Mouse (Mus musculus): Measurements from ENCODE around the gene Osgepl1. TPM values are rescaled to one million over a fixed set of nuclear protein-coding genes. Genes with fewer than 3 reads are reported as not detected.

The Osgepl1 gene
- total RNA-seq, 1 experiment from 2014 or later: 20.8 TPM

Other genes with a start within 250 kb of the Osgepl1 start
- not detected in 2 replicates for gene 1700019A02Rik, start 126.0 kb upstream of the Osgepl1 start, total RNA-seq (2021)
- gene Pms1, start 16.6 kb upstream of the Osgepl1 start, total RNA-seq (2021): 4.6 and 5.7 TPM in 2 replicates
- 12.5 TPM in 2 replicates for gene Ormdl1, start 16.5 kb upstream of the Osgepl1 start, total RNA-seq (2021)
- 0.83 TPM in 1 of 2 replicates, not detected in the other for gene Gm28778, start 16.5 kb upstream of the Osgepl1 start, total RNA-seq (2021)
- gene Asdurf, start 39.0 kb downstream of the Osgepl1 start, total RNA-seq (2021): 4.8 TPM in 1 of 2 replicates, not detected in the other
- not detected in 2 replicates for gene Gm28551, start 39.0 kb downstream of the Osgepl1 start, total RNA-seq (2021)
- gene Asnsd1, start 39.1 kb downstream of the Osgepl1 start, total RNA-seq (2021): 26.3 and 30.5 TPM in 2 replicates